Mouse (Mus musculus): ENCODE measurements around the gene Abcg5. TPM values are rescaled to one million over a fixed set of nuclear protein-coding genes. Genes with fewer than 3 reads are reported as not detected.

Abcg5 gene
- polyA plus RNA-seq, 1 experiment from 2014 or later: 1.8 TPM

DNA sequence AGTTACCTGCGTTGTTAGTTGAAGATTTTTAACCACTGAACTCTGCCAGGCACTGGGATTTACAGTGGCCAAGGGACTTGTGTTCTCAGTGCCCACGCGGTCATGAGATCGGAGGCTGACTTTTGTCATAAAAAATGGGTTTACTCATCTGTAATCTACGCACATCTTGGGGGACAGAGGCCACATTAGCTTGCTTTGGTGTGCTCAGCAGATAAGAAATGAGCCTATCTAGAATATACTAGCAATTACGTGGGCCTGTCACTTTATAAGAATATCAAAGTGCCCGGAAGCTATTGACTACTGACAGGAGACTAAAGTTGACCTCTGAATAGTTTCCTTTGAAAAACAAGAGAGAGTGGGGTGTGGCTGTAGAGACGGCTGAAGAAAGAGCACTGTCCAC, 23.9 kb downstream of the Abcg5 start:
- H3K4me3 ChIP-seq (ENCODE audit: low read depth, low read length): no peak overlapping the region
- ATAC-seq (ENCODE audit: insufficient number of reproducible peaks, insufficient read depth, low FRiP score, low read depth): no peak
- H3K36me3 ChIP-seq (ENCODE audit: control insufficient read depth, insufficient read depth, low read length): no peaks in the 10 kb centered on the region
- H3K9ac ChIP-seq (replicated peaks; ENCODE audit: low read depth, low read length): no peak overlapping the region
- no peak overlapping the region for H3K27ac ChIP-seq (ENCODE audit: low read length)
- no peaks in the 10 kb centered on the region for H3K9me3 ChIP-seq (ENCODE audit: control insufficient read depth, low read depth, low read length)
- 64% methylated on average over 8 of the region's 8 CpGs for WGBS
- no peaks in the 10 kb centered on the region for H3K27me3 ChIP-seq (ENCODE audit: control insufficient read depth, insufficient read depth, low read length)
- no peak overlapping the region for H3K4me2 ChIP-seq (replicated peaks; ENCODE audit: low read depth, low read length)
- peaks cover 8% of the 10 kb centered on the region; the same call in 1 of the 2 replicates for H3K4me1 ChIP-seq (ENCODE audit: control insufficient read depth, insufficient read depth, low read length)

DNA sequence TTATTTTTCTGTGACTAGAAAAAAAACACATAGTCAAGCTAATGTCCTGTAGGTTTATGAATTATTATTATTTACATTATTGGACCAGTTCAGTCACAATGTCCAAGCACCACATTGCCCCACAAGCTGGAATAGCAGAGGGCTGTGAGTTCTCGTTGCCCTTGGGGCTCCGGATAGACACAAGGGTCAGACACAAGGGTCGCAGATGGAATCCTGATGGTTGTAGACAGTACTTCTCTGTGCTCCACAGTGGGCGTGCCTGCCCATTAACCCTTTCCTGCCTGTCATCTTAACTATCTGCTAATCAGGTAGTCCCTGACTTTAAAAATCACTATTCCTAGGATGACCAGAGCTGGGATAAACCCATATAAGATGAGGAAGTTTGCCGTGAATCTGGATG, 24.6 kb downstream of the Abcg5 start:
- Histone ChIP-seq H3K4me1 (ENCODE audit: control insufficient read depth, insufficient read depth, low read length) (peaks cover 8% of the 10 kb centered on the region; the same call in 1 of the 2 replicates), H3K27me3 (ENCODE audit: control insufficient read depth, insufficient read depth, low read length) (no peaks in the 10 kb centered on the region), H3K9me3 (ENCODE audit: control insufficient read depth, low read depth, low read length) (no peaks in the 10 kb centered on the region), H3K27ac (ENCODE audit: low read length) (no peak overlapping the region), H3K4me3 (ENCODE audit: low read depth, low read length) (no peak overlapping the region), H3K36me3 (ENCODE audit: control insufficient read depth, insufficient read depth, low read length) (no peaks in the 10 kb centered on the region), H3K9ac (replicated peaks; ENCODE audit: low read depth, low read length) (no peak overlapping the region), H3K4me2 (replicated peaks; ENCODE audit: low read depth, low read length) (no peak overlapping the region)
- ATAC-seq (ENCODE audit: insufficient number of reproducible peaks, insufficient read depth, low FRiP score, low read depth): no peak
- WGBS: 31% methylated on average over 5 of the region's 5 CpGs

DNA sequence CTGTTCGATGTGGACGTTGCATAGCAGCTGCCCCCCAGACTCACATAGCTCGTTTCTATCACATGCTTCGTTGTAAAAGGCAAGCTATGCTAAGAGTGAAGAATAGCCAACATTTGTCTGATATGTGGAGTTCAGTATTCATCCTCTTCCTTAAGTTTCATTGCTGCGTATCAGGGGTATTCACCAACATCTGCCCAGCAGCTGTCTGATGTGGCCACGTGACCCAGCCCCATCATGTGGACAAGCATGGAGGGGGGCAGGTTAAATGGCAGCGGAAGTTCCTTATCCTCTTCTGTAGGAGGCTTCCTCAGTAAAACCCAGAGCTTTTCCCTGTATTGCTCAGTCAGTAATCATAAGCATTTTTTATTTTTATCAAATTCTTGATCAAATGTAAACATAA, 25.0 kb downstream of the Abcg5 start:
- Histone ChIP-seq H3K27ac (ENCODE audit: low read length) (no peak overlapping the region), H3K9ac (replicated peaks; ENCODE audit: low read depth, low read length) (no peak overlapping the region), H3K9me3 (ENCODE audit: control insufficient read depth, low read depth, low read length) (no peaks in the 10 kb centered on the region), H3K4me1 (ENCODE audit: control insufficient read depth, insufficient read depth, low read length) (peaks cover 8% of the 10 kb centered on the region; the same call in 1 of the 2 replicates), H3K27me3 (ENCODE audit: control insufficient read depth, insufficient read depth, low read length) (no peaks in the 10 kb centered on the region), H3K4me2 (replicated peaks; ENCODE audit: low read depth, low read length) (no peak overlapping the region), H3K4me3 (ENCODE audit: low read depth, low read length) (no peak overlapping the region), H3K36me3 (ENCODE audit: control insufficient read depth, insufficient read depth, low read length) (no peaks in the 10 kb centered on the region)
- ATAC-seq (ENCODE audit: insufficient number of reproducible peaks, insufficient read depth, low FRiP score, low read depth): no peak; the same call in 1 of the 2 replicates
- 42% methylated on average over 7 of the region's 7 CpGs for WGBS

DNA sequence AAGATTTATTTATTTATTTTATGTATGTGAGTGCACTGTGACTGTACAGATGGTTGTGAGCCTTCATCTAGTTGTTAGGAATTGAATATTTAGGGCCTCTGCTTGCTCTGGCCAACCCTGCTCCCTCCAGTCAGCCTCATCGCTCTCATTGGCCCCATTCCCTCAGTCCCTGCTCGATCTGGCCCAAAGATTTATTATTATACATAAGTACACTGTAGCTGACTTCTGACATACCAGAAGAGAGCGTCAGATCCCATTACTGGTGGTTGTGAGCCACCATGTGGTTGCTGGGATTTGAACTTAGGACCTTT, 25.4 kb downstream of the Abcg5 start:
- WGBS: 42% methylated on average over 3 of the region's 3 CpGs
- Histone ChIP-seq H3K27ac (ENCODE audit: low read length) (no peak overlapping the region), H3K4me1 (ENCODE audit: control insufficient read depth, insufficient read depth, low read length) (peaks cover 8% of the 10 kb centered on the region; the same call in 1 of the 2 replicates), H3K4me3 (ENCODE audit: low read depth, low read length) (no peak overlapping the region), H3K27me3 (ENCODE audit: control insufficient read depth, insufficient read depth, low read length) (no peaks in the 10 kb centered on the region), H3K9ac (replicated peaks; ENCODE audit: low read depth, low read length) (no peak overlapping the region), H3K4me2 (replicated peaks; ENCODE audit: low read depth, low read length) (no peak overlapping the region), H3K9me3 (ENCODE audit: control insufficient read depth, low read depth, low read length) (no peaks in the 10 kb centered on the region), H3K36me3 (ENCODE audit: control insufficient read depth, insufficient read depth, low read length) (no peaks in the 10 kb centered on the region; the same call in 1 of the 2 replicates)
- no peak for ATAC-seq (ENCODE audit: insufficient number of reproducible peaks, insufficient read depth, low FRiP score, low read depth)

DNA sequence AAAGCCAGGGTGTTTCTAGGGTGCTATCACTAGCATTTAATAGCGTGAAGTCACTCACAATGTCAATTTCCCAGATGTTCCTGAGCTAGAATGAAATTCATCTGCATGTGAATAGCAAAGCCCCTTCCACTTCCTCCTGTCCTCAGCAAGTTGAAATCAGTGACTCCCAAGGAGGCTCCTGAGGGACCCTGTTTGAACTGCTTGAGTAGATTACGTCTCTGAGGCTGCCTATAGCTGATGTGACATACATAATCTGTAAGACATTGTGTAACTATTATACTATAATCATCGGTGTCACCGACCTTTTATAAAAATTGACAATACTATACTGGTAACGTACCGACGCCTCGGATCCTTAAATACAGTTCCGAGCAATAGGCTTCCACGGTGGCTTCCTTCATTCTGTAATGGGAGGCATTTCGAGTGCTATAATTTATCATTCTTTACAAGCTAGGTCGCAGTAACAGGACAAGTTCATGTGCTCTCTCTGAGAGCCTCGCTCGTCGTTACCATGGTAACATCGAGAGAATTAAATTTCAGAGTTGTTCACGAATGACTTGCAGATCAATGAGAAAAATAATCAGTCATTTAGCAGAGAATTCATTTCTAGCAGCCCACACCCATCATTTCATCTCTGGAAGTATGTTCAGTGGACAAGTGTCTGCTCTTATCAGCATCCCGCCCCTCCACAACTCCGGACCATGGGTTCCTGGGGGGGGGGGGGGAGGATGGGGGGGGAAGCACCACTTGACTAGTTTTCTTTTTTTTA, 26.0 kb downstream of the Abcg5 start:
- Histone ChIP-seq H3K9me3 (ENCODE audit: control insufficient read depth, low read depth, low read length) (no peaks in the 10 kb centered on the region), H3K9ac (replicated peaks; ENCODE audit: low read depth, low read length) (no peak overlapping the region), H3K27me3 (ENCODE audit: control insufficient read depth, insufficient read depth, low read length) (no peaks in the 10 kb centered on the region), H3K4me3 (ENCODE audit: low read depth, low read length) (no peak overlapping the region), H3K36me3 (ENCODE audit: control insufficient read depth, insufficient read depth, low read length) (no peaks in the 10 kb centered on the region; the same call in 1 of the 2 replicates), H3K4me2 (replicated peaks; ENCODE audit: low read depth, low read length) (no peak overlapping the region), H3K27ac (ENCODE audit: low read length) (no peak overlapping the region), H3K4me1 (ENCODE audit: control insufficient read depth, insufficient read depth, low read length) (peaks cover 8% of the 10 kb centered on the region; the same call in 1 of the 2 replicates)
- 42% methylated on average over 19 of the region's 19 CpGs for WGBS
- ATAC-seq (ENCODE audit: insufficient number of reproducible peaks, insufficient read depth, low FRiP score, low read depth): no peak

DNA sequence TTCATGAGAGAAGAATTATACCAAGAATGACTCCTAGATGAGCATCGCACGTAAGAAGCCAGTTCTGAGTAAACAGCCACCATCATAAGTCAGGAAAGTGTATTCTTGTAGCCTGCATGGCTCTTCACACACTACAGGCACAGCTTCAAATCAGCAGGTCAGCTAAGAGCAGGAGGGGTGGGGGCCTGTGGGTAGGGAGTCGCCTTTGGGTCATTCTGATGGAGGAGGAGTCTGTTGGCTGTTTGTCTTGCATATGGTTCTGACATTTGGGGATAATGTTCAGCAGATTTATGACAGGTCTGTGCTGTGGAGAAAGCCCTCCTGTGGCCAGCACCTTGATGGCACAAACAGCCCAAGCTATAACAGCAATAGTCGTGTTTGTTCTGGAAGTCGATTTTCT, 26.6 kb downstream of the Abcg5 start:
- WGBS: 61% methylated on average over 5 of the region's 5 CpGs
- Histone ChIP-seq H3K27ac (ENCODE audit: low read length) (no peak overlapping the region), H3K9ac (replicated peaks; ENCODE audit: low read depth, low read length) (no peak overlapping the region), H3K36me3 (ENCODE audit: control insufficient read depth, insufficient read depth, low read length) (no peaks in the 10 kb centered on the region; the same call in 1 of the 2 replicates), H3K27me3 (ENCODE audit: control insufficient read depth, insufficient read depth, low read length) (no peaks in the 10 kb centered on the region), H3K9me3 (ENCODE audit: control insufficient read depth, low read depth, low read length) (no peaks in the 10 kb centered on the region), H3K4me2 (replicated peaks; ENCODE audit: low read depth, low read length) (no peak overlapping the region), H3K4me3 (ENCODE audit: low read depth, low read length) (no peak overlapping the region), H3K4me1 (ENCODE audit: control insufficient read depth, insufficient read depth, low read length) (peaks cover 8% of the 10 kb centered on the region; the same call in 1 of the 2 replicates)
- no peak for ATAC-seq (ENCODE audit: insufficient number of reproducible peaks, insufficient read depth, low FRiP score, low read depth)

DNA sequence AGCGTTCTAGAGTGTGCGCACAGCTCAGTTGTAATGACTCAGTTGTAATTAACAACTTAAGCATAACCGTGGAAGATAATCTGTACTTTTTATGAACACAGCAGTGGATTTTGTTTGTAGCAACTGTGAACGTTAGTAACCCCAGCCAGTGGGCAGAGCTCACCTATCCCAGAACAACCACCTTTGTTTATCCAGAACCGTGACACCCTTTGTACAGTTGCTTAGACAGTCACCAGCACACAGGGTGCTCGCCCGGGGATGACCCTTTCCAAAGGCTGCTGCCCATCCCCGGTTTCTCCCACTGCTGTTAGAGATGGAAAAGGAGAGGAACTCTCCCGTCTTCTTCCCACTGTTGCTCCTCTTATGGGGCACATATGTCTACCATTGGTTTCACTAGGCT, 29.3 kb downstream of the Abcg5 start:
- H3K9ac ChIP-seq (replicated peaks; ENCODE audit: low read depth, low read length): no peak overlapping the region
- WGBS: 85% methylated on average over 9 of the region's 9 CpGs
- no peak overlapping the region for H3K27ac ChIP-seq (ENCODE audit: low read length)
- H3K27me3 ChIP-seq (ENCODE audit: control insufficient read depth, insufficient read depth, low read length): no peaks in the 10 kb centered on the region
- H3K4me1 ChIP-seq (ENCODE audit: control insufficient read depth, insufficient read depth, low read length): peaks cover 8% of the 10 kb centered on the region; the same call in 1 of the 2 replicates
- H3K36me3 ChIP-seq (ENCODE audit: control insufficient read depth, insufficient read depth, low read length): no peaks in the 10 kb centered on the region; the same call in 1 of the 2 replicates
- H3K9me3 ChIP-seq (ENCODE audit: control insufficient read depth, low read depth, low read length): no peaks in the 10 kb centered on the region
- H3K4me3 ChIP-seq (ENCODE audit: low read depth, low read length): no peak overlapping the region
- no peak overlapping the region for H3K4me2 ChIP-seq (replicated peaks; ENCODE audit: low read depth, low read length)
- no peak for ATAC-seq (ENCODE audit: insufficient number of reproducible peaks, insufficient read depth, low FRiP score, low read depth)

DNA sequence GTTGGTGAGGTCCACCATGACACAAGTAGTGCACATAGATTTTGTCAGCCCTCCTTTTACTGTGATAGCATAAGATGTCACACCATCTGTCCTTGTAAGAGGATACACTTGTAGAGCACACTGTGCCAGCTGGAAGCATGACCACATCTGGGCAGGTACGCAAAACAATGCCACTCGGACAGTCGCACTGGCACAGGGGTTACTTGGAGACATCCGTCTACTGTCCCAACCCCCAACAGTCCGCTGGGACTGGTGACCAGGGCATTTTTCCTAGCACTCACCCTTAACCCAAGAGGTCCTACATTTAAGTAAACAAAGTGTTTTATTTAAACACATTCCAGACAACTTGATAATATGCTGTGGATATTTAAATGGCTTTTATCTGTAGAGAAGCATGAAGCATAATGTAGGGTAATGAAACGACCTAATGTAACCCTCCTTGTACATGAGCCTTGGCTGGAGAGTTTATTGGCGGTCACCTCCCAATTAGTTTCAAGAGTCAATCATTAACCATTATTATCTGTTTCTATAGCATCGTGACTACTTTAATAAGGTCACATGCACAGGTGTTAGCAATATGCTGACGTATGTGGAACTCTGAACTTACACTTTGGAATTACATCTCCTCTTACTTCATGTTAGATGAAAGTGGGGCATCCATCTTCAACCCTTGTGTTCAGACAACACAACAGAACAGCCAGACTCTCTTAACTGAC, 32.4 kb downstream of the Abcg5 start:
- Histone ChIP-seq H3K9ac (replicated peaks; ENCODE audit: low read depth, low read length) (no peak overlapping the region), H3K9me3 (ENCODE audit: control insufficient read depth, low read depth, low read length) (no peaks in the 10 kb centered on the region), H3K27ac (ENCODE audit: low read length) (no peak overlapping the region), H3K4me1 (ENCODE audit: control insufficient read depth, insufficient read depth, low read length) (0 out of 2 replicates have a peak, but pooled peaks cover 5% of the 10 kb centered on the region), H3K27me3 (ENCODE audit: control insufficient read depth, insufficient read depth, low read length) (no peaks in the 10 kb centered on the region), H3K4me2 (replicated peaks; ENCODE audit: low read depth, low read length) (no peak overlapping the region), H3K36me3 (ENCODE audit: control insufficient read depth, insufficient read depth, low read length) (no peaks in the 10 kb centered on the region; the same call in 1 of the 2 replicates), H3K4me3 (ENCODE audit: low read depth, low read length) (no peak overlapping the region)
- WGBS: 76% methylated on average over 9 of the region's 9 CpGs
- ATAC-seq (ENCODE audit: insufficient number of reproducible peaks, insufficient read depth, low FRiP score, low read depth): no peak
